Mouse (Mus musculus) kidney, embryonic 14.5 days (tissue): ENCODE results near the gene Aqp2. TPM values are rescaled to one million over a fixed set of nuclear protein-coding genes. Genes with fewer than 3 reads are reported as not detected.
A peak's percentile ranks its signal among the peaks of the same experiment; 100 is the strongest.

Experiments
- ATAC-seq: fragments of 200-750 bp; cut with Nextera tagmentation; 2 replicates; pipeline ENCODE4 v1.8.0; 2017; ENCODE audit warnings: moderate number of reproducible peaks, mild to moderate bottlenecking, moderate TSS enrichment, moderate library complexity; ENCODE audit not compliant: low FRiP score, low TSS enrichment
- H3K27ac ChIP-seq: fragments of 300-500 bp; sonication (generic); 2 replicates; pipeline ENCODE4 v1.5.1; 2014; ENCODE audit warnings: low read depth, mild to moderate bottlenecking, low read length, moderate library complexity, mixed read lengths
- H3K27me3 ChIP-seq: fragments of 300-500 bp; sonication (generic); 2 replicates; pipeline ENCODE4 v1.6.1; 2014; ENCODE audit warnings: mild to moderate bottlenecking, low read length; ENCODE audit not compliant: control insufficient read depth, insufficient read depth
- H3K36me3 ChIP-seq: fragments of 300-500 bp; sonication (generic); 2 replicates; pipeline ENCODE4 v1.6.1; 2014; ENCODE audit warnings: low read length, mixed read lengths; ENCODE audit not compliant: control insufficient read depth, insufficient read depth
- H3K4me1 ChIP-seq: fragments of 300-500 bp; sonication (generic); 2 replicates; pipeline ENCODE4 v1.6.1; 2014; ENCODE audit warnings: low read length, mixed read lengths; ENCODE audit not compliant: control insufficient read depth, insufficient read depth
- H3K4me2 ChIP-seq: fragments of 300-500 bp; sonication (generic); replicated peaks from 2 replicates; pipeline ENCODE4 v1.6.1; 2014; ENCODE audit warnings: low read depth, mild to moderate bottlenecking, low read length
- H3K4me3 ChIP-seq: fragments of 300-500 bp; sonication (generic); 2 replicates; pipeline ENCODE4 v1.5.1; 2014; ENCODE audit warnings: mild to moderate bottlenecking, low read length
- H3K9ac ChIP-seq: fragments of 300-500 bp; sonication (generic); 2 replicates; pipeline ENCODE4 v1.6.1; 2014; ENCODE audit warnings: low read depth, mild to moderate bottlenecking, low read length, moderate library complexity
- H3K9me3 ChIP-seq: fragments of 300-500 bp; sonication (generic); 2 replicates; pipeline ENCODE4 v1.6.1; 2016; ENCODE audit warnings: low read length; ENCODE audit not compliant: control insufficient read depth
- WGBS: fragments of 180-500 bp; shearing (Covaris S2); extraction: QIAGEN DNeasy Blood & Tissue Kit; methylation state at CpG from one replicate; pipeline ENCODE4 v1.1.7; 2014; 5-methylcytosine and 5-hydroxymethylcytosine counted together
- polyA plus RNA-seq: library from polyadenylated mRNA; unstranded; fragments of >200 nt; fragmentation: Nextera tagmentation; extraction: Ambion mirVana; gene quantifications from 2 replicates; pipeline ENCODE4 v1.2.1, GENCODE M21; 2014

Gene Aqp2
- 3.7 and 5.4 TPM in 2 replicates for polyA plus RNA-seq

DNA sequence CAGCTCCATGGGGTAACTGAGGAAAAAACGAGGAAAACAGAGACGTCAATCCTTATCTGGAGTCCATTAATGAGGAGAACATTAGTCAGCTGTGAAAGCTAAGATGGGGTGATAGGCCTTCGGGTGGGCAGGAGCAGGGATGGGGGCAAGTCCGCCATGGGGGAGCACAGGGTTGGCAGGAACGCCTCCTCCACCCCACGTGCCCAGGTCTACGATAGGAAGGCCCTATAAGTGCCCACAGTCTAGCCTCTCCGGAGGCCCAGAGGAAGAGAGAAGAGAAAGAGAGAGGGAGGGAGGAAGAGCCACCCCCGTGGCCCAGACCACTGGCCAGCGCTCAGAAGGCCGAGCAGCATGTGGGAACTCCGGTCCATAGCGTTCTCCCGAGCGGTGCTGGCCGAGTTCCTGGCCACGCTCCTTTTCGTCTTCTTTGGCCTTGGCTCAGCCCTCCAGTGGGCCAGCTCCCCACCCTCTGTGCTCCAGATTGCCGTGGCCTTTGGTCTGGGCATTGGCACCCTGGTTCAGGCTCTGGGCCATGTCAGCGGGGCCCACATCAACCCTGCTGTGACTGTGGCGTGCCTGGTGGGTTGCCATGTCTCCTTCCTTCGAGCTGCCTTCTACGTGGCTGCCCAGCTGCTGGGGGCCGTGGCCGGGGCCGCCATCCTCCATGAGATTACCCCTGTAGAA lies at the start of gene Aqp2:
TSS of gene Aqp2 (plus strand) at position 254 of the 684 bp plus-strand sequence.
- Histone ChIP-seq H3K4me2 (no peak within 1 kb of the TSS), H3K9ac (no peak within 1 kb of the TSS), H3K36me3 (no peaks in the 10 kb centered on the region), H3K27ac (no peak within 1 kb of the TSS), H3K9me3 (no peaks in the 10 kb centered on the region), H3K27me3 (peaks cover 29% of the 10 kb centered on the region), H3K4me3 (no peak within 1 kb of the TSS), H3K4me1 (peaks cover 5% of the 10 kb centered on the region)
- 81% methylated on average over 26 of the region's 26 CpGs for WGBS
- ATAC-seq: no peak

- WGBS: 32% methylated on average over 6 of the region's 6 CpGs
- Histone ChIP-seq H3K27ac (no peak overlapping the region), H3K36me3 (no peaks in the 10 kb centered on the region), H3K9ac (no peak overlapping the region), H3K4me1 (peaks cover 5% of the 10 kb centered on the region; the same call in 1 of the 2 replicates), H3K4me3 (no peak overlapping the region), H3K4me2 (no peak overlapping the region), H3K9me3 (no peaks in the 10 kb centered on the region), H3K27me3 (no peaks in the 10 kb centered on the region)
- ATAC-seq: no peak
Observed at GRCm38 (mm10) chr15:99531146-99531545, 47.7 kb upstream of the Aqp2 start.

DNA sequence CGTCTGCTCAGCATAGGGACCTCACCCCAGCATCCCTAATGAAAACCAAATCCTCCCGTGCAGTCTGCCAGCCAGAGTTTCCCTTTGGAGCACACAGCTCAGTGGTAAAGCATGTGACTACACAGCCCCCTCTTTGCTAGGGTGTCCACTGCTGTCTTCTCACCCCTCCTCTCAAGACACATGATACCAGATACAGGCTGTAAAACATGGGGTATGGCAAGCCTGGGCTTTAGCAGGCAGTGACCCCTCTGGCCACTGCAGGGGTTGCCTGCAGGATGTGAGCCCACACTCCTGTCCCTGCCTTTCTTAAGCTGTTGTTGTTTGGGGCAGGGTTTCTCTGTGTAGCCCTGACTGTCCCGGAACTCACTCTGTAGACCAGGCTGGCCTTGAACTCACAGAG lies 46.8 kb upstream of the Aqp2 start:
- no peak overlapping the region for H3K9ac ChIP-seq

GRCm38 (mm10) chr15:99536889-99537862 lies 41.7 kb upstream of the Aqp2 start:
- Histone ChIP-seq H3K4me3 (no peak overlapping the region), H3K9me3 (no peaks in the 10 kb centered on the region), H3K27me3 (no peaks in the 10 kb centered on the region), H3K4me1 (no peaks in the 10 kb centered on the region), H3K27ac (no peak overlapping the region), H3K36me3 (no peaks in the 10 kb centered on the region), H3K4me2 (no peak overlapping the region), H3K9ac (no peak overlapping the region)
- ATAC-seq: no peak
- WGBS: 43% methylated on average over 11 of the region's 11 CpGs

More for the DNA sequence above, 46.8 kb upstream of the Aqp2 start:
- no peak overlapping the region for H3K4me2 ChIP-seq
- peak; percentile 89 for ATAC-seq
- no peak overlapping the region for H3K27ac ChIP-seq
- no peak overlapping the region for H3K4me3 ChIP-seq
- no peaks in the 10 kb centered on the region for H3K36me3 ChIP-seq
- H3K27me3 ChIP-seq: no peaks in the 10 kb centered on the region
- WGBS: 31% methylated on average over 3 of the region's 3 CpGs
- peaks cover 5% of the 10 kb centered on the region; the same call in 1 of the 2 replicates for H3K4me1 ChIP-seq
- H3K9me3 ChIP-seq: no peaks in the 10 kb centered on the region

GRCm38 (mm10) chr15:99539891-99540290 lies 39.0 kb upstream of the Aqp2 start:
- no peak overlapping the region for H3K4me3 ChIP-seq
- H3K27me3 ChIP-seq: no peaks in the 10 kb centered on the region
- H3K9ac ChIP-seq: no peak overlapping the region
- H3K36me3 ChIP-seq: no peaks in the 10 kb centered on the region
- no peak overlapping the region for H3K27ac ChIP-seq
- H3K4me2 ChIP-seq: no peak overlapping the region
- no peaks in the 10 kb centered on the region for H3K4me1 ChIP-seq
- no peak for ATAC-seq
- WGBS: 71% methylated on average over 8 of the region's 8 CpGs
- H3K9me3 ChIP-seq: no peaks in the 10 kb centered on the region

- no peak for ATAC-seq
- 30% methylated on average over 7 of the region's 7 CpGs for WGBS
- no peaks in the 10 kb centered on the region for H3K27me3 ChIP-seq
- no peaks in the 10 kb centered on the region for H3K36me3 ChIP-seq
- no peak overlapping the region for H3K27ac ChIP-seq
- H3K4me3 ChIP-seq: no peak overlapping the region
- no peak overlapping the region for H3K9ac ChIP-seq
- no peak overlapping the region for H3K4me2 ChIP-seq
- no peaks in the 10 kb centered on the region for H3K9me3 ChIP-seq
- H3K4me1 ChIP-seq: no peaks in the 10 kb centered on the region
Observed at GRCm38 (mm10) chr15:99544047-99544446, 34.8 kb upstream of the Aqp2 start.

- no peak overlapping the region for H3K27ac ChIP-seq
- H3K4me2 ChIP-seq: no peak overlapping the region
- no peak for ATAC-seq
- no peak overlapping the region for H3K4me3 ChIP-seq
- H3K27me3 ChIP-seq: no peaks in the 10 kb centered on the region
- no peaks in the 10 kb centered on the region for H3K9me3 ChIP-seq
- WGBS: 84% methylated on average over 11 of the region's 11 CpGs
- no peak overlapping the region for H3K9ac ChIP-seq
- H3K4me1 ChIP-seq: no peaks in the 10 kb centered on the region
- no peaks in the 10 kb centered on the region for H3K36me3 ChIP-seq
Observed at GRCm38 (mm10) chr15:99546596-99546995, 32.3 kb upstream of the Aqp2 start.

DNA sequence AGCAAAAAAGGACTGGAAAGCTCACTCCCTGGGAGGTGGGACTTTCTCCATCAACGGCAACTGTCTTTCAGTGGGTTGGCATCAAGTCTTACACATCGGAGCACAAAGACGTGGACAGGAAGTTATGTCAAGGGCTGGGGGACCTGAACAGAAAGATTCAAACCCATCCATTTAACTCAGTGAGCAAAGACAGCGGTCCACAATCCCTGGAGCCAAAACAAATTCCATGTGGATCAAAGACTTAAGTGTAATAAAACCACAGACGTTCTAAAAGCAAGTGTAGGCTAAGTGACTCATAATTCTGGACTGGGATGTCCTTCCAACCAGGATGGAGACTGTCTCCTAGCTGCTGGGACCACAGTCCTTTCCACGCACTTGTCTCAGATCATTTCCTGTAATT lies 31.1 kb upstream of the Aqp2 start:
- WGBS: 66% methylated on average over 6 of the region's 6 CpGs
- no peak for ATAC-seq
- Histone ChIP-seq H3K4me3 (no peak overlapping the region), H3K9me3 (no peaks in the 10 kb centered on the region), H3K4me2 (no peak overlapping the region), H3K9ac (no peak overlapping the region), H3K27ac (no peak overlapping the region), H3K27me3 (no peaks in the 10 kb centered on the region), H3K4me1 (no peaks in the 10 kb centered on the region), H3K36me3 (no peaks in the 10 kb centered on the region)

DNA sequence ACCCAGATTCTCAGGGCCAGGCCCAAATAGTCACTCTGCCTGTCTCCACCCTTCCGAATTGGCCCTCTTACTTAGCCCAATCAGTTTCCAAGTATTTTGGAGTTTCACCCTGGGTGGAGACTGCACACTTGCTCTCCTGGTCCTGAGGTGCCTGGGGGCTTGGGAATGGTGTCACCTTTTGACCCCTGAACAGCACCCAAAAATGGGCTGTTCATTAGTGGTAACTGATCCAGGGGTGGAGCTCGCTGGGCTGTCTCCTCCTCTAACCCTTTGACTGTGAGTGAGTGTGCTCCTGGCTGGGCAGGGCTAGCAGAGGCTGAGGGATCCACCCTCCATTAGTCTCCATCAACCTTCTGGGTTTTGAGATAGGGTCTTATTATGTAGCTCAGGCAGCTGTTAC lies 29.0 kb upstream of the Aqp2 start:
- Histone ChIP-seq H3K36me3 (no peaks in the 10 kb centered on the region), H3K9ac (no peak overlapping the region), H3K4me2 (no peak overlapping the region), H3K9me3 (no peaks in the 10 kb centered on the region), H3K27ac (no peak overlapping the region), H3K4me3 (no peak overlapping the region), H3K27me3 (no peaks in the 10 kb centered on the region), H3K4me1 (no peaks in the 10 kb centered on the region)
- 41% methylated on average over 2 of the region's 2 CpGs for WGBS
- ATAC-seq: no peak
